Mouse (Mus musculus) left cerebral cortex, adult 11 months (tissue): Measurements from ENCODE around the gene Ms4a3.

ENCODE experiments used
- DNase-seq: peaks from one replicate; pipeline ENCODE4 v3.0.0; 2022; ENCODE audit warnings: low spot score

Ms4a3 gene

DNA sequence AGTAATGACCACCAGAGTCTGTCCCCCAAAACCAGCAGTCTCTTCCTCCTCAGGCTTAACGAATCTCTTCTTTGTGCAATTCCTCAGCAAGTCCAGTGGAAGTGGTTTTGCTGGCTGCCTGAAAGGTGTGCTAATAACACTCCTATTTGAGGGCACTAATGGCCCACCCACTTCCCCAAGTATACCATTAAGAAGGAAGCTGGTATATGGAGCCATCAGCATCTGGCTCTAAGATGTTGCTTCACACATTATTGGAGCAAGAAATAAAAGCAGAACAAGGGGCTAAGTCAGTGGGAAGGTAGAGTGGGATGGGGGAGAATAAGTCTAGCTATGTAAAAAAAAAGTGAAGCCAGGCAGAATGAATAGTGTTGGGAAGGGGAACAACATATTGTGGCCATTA lies at the start of gene Ms4a3:
Gene Ms4a3, minus strand, starts transcription at position 120 of the 400 bp plus-strand sequence.
- no peak for DNase-seq

DNA sequence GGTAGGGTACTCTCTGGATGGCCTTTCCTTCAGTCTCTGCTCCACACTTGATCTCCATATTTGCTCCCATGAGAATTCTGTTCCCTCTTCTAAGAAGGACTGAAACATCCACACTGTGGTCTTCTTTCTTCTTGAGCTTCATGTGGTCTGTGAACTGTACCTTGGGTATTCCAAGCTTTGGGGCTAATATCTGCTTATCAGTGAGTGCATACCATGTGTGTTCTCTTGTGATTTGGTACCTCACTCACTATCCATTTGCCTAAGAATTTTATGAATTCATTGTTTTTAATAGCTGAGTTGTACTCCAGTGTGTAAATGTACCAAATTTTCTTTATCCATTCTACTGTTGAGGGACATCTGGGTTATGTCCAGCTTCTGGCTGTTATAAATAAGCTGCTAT lies 20.9 kb upstream of the Ms4a3 start:
- no peak for DNase-seq

DNA sequence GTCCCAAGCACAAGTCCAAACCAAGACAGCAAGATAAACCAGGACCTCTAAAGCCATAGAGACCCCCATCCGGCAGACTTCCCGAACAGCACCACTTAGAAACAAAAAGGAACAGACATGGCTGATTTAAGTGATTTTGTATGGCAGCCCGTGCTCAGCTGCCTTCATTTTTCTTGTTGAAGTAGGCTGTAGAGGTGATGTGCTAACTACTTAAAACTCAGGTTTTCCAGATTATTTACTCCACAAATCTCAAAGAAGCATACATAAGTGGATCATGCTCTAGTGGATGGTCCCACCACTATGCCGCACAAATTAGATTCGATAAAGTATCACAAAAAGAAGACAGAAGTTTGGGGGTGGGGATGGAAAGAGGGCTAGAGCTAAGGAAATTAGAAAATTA lies 19.8 kb upstream of the Ms4a3 start, which contains the start of gene Oosp2:
Gene Oosp2, minus strand, starts transcription at position 101 of the 400 bp plus-strand sequence.
- DNase-seq = no peak

DNA sequence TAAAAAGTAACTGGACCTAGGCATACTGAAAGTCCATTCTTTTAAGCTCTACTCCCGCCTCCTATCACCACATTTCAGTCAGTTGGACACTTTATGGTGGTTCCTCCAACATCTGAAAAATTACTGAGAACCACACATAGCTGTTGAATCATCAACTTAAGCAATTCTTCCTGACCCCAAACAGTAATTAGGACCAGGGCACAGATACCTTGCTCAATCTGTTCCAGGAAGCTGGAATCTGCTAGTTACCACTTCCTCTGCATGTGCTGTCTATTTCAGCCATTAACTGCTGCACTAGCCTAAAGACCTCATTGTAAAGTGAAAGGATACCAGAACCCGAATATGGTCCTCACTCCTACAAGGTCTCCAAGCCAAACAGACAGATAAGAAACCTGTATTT lies 18.5 kb upstream of the Ms4a3 start:
- DNase-seq = no peak

DNA sequence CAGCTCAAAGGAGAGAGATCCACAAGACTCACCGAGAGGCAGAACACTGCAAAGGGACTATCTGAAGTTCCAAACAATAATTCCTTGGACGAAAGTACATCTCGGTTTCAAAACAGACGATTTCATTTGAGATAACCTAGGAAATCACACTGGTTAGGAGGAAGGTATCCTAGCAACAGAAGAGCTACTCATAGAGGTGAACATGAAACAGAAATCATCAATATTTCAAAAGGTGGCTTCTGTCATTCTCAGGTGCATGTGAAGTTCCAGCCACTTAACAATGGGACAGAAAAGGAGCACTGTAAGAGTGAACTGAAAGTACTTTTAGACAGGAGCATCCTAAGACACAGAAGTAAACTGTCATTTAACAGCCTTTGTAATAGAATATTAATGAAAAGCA lies 8.9 kb upstream of the Ms4a3 start:
- DNase-seq = no peak

DNA sequence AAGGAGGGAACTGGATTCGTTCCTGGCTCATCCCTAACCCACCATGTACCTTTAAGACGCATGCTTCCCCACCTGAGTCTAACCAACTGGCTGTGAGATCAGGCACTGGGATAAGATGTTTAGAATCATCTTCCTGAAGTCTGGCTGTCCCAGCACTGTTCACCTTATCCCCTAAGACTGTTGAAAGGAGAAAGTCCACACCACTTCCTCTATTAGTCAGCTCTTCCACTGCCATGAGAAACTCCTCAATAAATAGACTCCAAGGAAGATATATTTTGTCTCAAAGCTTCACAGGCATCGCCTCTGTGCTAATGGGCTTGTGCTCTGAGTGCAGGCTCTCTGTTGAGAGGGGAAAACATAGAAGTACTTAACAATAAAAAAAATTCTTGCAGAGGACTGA lies 5.5 kb upstream of the Ms4a3 start:
- DNase-seq = no peak

DNA sequence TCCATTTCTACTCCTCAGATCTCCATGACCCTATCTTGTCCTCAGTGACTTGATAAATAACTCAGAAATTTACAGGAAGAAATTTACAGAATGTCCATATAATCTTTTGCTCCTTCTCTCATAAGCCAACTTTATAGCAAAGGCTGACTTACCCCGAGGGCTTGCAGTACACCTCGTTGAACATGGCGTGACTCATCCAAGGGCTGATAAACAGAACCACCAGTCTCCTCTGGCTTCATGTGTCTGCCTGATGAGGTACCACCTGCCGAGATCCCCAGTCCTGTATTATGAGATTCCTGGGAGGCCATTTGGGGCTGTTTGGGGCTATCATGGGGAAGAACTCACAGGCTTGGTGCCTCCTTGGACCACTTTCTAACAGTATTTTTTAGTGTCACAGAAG lies 1.6 kb downstream of the Ms4a3 start:
- no peak for DNase-seq

DNA sequence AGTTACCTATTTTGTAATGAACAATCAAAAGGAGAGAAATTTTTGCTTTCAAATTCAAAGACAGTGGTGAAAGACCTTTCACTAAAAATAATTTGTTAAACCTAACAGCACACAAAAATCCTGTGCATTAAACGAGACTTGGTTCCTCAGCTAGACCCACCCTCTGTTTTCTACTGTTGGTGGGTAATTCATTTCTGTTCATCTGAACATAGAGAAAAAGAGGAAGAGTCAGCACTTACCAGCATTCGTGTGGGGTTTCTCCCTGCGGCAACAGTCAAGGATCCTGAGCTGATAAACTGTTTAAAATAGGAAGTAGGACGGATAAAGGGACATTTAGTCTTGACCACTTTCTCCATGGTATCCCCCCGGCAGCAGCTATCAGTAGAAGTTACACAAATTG lies 5.1 kb downstream of the Ms4a3 start:
- DNase-seq = no peak

DNA sequence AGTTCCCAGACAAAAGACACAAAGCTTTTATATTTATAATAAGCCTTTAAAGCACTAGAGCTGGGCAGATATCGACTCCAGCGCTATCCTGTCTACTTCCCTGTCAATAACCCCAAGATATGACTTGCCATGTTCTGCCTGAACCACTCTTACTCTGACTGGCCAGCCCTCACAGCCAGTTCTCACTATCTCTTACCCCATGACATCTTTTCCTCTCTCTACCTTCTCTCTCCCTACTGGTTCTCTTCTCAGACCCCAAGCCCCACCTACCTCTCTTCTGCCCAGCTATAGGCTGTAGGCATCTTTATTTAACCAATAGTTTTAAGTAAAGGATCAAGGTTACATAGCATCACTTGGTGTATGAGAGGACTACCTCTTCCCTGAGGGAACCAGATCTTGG lies 6.3 kb downstream of the Ms4a3 start:
- no peak for DNase-seq

DNA sequence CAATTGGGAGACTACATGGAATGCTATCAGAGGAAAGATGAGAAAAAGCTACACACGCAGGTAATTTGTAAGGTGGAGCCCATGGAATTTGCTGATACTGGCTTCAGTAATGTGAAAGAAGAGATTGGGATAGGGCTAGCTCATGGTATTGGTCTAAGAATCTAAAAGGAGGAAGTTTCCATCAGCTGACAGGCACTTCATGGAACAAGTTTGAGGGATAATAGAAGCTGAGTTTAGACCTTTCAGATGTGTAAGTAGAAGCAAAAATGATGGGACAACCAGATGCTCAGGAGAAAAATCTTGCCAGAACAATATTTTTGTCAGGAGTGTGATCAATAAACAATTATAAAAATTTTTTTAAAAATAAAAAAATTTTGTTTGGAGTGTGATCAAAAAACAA lies 6.9 kb downstream of the Ms4a3 start:
- DNase-seq = no peak

DNA sequence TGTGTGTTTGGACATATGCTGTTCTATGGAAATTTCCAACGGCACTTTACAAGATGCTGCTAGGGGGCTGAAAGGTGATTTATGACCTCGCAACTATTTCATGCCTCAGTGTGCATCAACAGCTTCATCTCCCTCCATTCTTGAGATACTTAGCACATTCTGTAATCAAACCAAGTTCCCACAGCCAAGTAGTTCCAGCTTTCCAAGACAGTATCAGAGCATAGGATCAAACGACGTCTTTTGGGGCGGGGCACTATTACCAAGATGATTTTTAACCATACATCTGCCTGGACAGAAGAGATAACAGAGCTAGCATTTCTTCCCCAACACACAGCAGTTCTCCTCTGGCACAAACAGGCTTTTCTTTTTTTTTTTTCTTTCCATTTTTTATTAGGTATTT lies 15.4 kb downstream of the Ms4a3 start:
- no peak for DNase-seq

DNA sequence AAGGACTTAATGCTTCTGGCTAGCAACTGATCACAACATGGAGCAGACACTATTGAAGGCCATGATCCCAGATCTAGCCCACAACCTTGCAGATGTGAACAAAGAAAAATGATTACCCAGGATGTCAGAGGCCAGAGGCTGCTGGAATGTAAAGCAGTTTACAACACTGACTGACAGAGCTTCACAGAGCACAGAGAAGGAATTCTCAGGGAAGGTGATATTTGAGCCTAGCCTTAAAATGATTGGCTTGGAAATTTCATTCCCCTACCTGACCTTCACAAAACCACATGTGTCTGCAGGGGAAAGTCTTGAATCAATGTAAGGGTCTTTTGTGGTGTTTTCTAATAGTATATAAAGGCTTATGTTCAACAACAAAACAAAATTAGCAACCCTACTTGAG lies 15.9 kb downstream of the Ms4a3 start:
- no peak for DNase-seq

DNA sequence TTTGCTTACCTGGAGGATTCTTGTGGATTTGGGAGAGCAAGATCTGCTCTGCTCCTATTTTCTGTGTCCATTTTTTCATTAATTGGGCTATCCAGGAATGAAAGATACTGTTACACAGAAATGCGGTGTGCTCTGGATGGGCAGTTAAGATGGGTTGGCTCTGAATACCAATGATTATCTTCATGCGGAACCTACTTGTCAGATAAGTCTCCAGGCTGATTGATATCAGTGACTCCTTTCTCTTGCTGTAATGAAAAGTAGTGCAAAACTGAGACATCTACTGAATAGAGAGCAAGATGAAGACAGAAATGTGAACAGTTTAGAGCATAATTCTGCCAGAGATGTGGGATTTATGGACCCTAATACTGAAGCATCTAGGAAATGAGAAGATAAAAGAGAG lies 17.1 kb downstream of the Ms4a3 start, which contains the start of gene Ms4a2:
Gene Ms4a2, minus strand, starts transcription at position 169 of the 400 bp plus-strand sequence.
- no peak for DNase-seq

DNA sequence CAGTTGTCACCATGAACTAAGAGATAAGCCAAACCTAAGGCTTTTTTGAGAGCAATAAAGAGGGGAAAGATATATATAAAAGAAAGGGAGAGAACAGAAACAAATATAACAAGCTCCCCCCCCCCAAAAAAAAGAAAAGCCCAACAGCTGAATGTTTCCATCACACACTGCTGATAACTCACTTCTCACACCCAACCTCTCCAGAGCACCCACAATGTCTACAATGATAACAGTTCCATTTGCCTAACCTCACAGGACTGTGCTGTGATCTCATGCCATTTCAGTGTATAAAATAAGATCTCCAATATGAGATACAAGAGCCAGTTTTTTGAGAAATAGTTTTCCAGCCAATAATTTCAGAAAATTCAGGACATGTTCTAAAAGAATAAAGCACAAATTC lies 22.7 kb downstream of the Ms4a3 start:
- no peak for DNase-seq

DNA sequence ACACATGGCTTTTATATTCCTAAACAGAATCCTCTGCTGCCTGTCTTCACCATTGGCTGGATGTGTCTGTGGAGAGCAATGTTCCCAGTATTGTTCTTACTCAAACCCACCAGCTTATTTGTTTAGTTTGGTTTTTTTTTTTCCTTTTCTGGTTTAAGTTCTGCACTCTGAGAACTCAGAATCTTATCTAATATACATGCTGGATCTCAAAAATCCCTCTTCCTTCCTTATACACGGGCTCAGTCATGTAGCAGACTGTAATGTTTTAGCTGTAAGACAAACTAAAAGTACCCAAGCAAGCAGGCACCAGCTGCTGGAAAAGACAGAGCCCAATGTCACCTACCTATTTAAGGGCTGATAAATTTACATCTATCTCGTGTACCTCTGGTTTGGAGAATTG lies 25.8 kb downstream of the Ms4a3 start:
- DNase-seq = no peak

DNA sequence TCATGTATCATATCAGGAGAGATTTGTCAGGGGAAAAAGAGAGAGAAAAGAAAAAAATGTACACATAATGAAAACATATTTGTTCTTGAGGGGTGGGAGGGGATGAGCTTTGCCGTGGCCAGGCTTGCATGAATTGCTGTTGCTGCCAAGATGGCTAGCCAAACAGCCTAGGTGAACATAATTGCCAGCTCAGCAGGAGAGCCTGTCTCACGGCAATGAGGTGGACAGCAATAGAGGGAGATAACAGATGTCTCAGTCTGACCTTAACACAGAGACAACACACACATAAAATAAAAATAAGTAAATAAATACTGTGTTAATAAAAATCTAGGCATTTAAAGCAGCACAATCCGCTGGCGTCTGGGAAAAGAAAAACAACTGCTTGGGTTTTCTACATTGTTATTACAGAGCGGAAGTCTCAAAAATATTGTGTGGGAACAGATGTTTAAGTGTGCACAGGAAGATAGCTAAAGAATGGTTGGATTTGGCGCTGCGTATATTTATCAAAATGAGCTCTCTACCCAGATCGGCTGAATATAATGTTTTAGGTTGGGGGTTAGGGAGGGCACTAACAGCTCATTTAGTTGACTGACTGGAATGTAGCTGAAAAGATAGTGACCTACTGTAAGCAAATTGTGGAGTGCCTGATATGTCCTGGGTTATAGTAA lies 26.7 kb downstream of the Ms4a3 start:
- DNase-seq = no peak

DNA sequence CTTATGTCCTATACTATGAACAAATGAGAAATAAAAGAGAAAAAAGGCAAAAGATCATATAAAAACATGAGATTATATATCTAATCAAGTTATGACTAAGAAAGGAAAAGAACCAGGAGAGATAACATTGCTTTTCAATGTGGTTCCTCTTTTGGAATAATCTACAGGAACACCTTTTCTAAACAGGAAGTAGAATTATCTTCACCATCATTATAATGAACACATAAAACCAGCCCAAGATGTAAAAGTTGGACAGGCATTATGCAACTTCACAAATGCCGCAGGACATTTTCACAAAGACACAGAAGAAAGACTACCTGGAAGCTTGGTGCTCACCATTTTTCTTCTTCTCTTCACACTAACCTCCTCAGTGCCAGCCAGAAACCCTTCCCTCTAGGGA lies 27.6 kb downstream of the Ms4a3 start:
- no peak for DNase-seq

DNA sequence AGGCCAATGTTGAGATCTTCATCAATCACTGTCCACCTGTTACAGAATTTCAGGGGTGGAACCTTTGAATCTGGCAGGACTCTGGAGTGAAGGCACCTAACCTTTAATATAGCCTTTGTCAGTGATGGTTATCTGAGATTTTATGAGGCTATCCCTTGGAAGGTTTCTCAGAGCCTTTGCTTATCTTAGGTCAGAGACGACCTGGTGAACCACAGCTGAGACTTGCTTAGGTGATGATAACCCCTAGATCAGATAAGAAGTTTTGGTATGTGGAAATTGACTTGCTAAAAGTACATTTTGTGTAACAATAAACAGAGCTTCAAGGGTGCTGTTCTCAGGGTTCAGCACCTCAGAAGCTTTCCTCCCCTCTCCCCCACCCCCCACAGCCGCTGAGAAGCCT lies 28.4 kb downstream of the Ms4a3 start:
- DNase-seq = no peak

DNA sequence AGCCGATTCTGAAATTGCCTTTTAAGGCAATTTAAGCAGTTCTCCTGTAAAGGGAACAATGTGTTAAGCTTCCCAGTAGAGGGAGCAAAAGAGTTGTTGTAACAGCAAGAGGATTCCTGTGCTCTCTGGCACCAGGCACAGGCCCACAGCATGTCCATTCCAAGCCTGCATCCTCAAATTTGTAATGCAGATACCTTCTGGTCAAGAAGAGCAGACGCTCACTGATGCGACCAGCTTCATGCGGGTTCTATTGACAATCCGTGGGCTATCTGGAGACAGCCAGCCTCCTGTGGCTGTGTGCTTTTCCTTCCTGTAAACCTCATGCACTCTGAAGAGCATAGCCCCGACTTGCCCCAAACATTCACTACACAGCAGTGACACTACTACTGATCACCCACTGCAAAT lies 29.1 kb downstream of the Ms4a3 start:
- peak; percentile 30 for DNase-seq

DNA sequence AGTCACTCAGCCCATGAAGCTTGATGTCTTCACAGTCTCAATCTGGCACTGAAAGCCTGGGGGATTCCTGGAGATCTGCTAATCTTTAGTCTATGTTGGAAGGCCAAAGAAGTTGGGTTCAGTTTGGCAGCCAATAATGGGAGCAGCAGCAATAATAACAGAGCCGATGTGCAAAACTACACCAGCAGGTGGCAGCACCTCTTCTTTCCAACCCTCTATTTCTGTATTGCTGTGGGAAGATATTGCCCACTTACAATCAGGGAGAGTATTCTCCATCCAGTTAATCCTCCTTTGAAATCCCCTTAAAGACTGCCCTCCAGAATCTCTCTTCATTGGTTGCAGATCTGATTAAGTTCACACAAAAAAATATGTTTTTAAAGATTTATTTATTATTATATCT lies 32.5 kb downstream of the Ms4a3 start:
- no peak for DNase-seq

DNA sequence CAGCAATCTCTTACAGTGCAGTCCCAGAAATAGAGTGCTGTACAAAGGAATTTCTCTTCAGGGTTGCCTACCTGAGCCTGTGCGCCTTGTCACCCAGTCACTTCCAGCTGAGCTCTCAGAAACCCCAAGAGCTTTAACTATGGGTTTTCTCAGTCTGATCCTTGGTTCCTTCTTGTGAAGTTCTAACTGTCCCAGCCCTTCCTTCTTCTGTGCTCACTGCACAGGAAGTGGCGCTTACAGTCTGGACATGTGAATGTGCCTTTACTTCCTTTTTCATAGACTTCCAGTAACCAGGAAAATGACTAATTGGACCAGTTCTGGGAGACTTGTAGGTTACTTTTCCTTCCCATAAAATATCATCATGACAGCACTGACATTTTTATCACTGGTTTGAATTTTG lies 36.0 kb downstream of the Ms4a3 start, which contains the start of gene Ms4a6d:
Gene Ms4a6d, minus strand, starts transcription at position 247 of the 400 bp plus-strand sequence.
- DNase-seq = no peak

DNA sequence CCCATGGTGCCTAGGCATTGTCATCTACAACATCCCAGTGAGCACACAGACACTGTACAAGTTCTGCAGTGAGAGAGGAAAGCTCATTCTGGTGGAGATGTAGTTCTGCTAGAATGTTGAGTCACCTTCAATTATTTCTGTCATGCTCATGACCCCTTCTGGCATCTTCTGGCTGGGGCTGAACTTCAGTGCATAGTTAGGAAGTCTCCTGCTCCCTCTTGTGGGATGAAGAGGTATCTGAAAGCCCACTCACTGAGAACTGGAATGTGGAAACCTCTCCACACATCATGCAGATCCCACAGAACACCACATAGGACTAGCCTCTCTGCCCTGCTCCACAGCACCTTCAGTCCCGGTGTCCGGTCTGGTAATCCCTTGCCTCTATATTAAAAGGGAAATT lies 38.6 kb downstream of the Ms4a3 start:
- peak; percentile 23 for DNase-seq

DNA sequence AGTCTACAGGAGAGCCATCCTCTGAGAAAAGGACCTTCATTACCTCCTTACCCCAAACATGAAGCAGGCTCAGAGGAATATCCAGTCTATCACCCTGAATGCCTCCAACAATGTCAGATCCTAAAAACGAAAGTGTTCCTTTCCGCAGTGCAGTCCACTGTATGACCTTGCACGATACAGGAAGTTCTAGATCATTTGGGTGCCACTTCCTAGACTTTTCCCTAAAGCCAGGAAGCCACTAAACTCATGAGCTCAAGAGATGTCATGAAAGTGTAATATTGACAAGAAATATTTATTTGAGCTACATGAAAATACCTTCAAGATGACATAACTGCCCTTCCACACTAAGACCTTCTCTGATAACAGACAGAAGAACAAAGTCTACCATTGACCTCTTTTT lies 39.3 kb downstream of the Ms4a3 start:
- no peak for DNase-seq

DNA sequence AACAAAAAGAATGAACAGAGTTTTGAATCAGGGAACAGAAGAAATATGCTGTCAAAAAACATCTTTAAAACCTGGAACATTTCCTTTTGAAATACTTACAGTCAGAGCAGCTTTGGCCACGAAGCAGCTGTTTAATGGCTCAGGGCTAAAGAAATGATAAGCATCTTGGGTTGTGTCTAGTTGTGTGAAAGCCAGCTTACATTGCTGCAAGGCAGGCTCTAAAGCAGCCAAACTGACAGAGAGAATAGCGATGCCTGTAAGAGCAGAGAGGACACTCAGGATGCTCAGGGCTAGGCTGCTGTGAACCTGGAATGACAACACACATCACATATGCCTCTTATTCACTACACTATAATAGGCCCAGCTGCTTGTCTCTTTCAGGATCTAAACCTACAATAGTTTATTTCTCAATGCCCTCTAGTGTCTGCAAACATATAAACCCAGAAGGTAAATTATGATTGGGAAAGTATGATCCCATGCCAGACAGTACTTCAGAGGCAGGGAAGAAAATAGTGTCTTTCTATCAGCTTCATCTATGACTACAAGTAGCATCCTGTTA lies 50.7 kb downstream of the Ms4a3 start:
- no peak for DNase-seq
